Mouse (Mus musculus) cerebellum, adult 2 months (tissue): ENCODE measurements around the gene Akt3.

Experiments used
- CTCF ChIP-seq: fragments of 200-500 bp; IDR thresholded peaks from 2 replicates; pipeline ENCODE4 v1.5.1; 2011; ENCODE audit warnings: low read depth, mild to moderate bottlenecking, control low read depth, low read length, moderate library complexity, borderline replicate concordance; ENCODE audit not compliant: insufficient read depth
- POLR2A ChIP-seq: fragments of 200-500 bp; IDR thresholded peaks from 2 replicates; pipeline ENCODE4 v1.6.1; 2011; ENCODE audit warnings: low read length, control low read depth, borderline replicate concordance; ENCODE audit not compliant: insufficient read depth

DNA sequence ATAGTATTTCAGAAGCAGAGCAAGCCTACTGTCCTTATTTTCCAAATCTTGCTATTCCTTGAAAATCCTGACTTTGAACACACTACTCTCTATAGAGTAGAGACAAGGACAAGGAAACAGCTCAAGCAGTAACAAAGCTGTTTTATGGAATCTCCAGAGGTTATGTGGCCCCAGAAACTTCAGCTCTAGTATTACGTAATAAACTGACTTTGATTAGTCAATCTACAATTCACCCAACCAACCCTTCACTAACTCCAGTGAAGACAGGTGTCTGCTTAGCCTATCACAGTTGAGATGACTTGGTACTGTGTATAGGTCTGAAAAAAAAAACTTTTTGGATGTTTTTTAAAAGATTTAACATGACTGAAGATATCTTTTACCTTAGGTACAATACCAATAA lies 67.6 kb downstream of the Akt3 start:
- no peak for TF ChIP-seq CTCF
- TF ChIP-seq POLR2A, result no peak
